Mouse (Mus musculus) thymus, adult 2 months (tissue): ENCODE data around the gene Magt1. TPM values are rescaled to one million over a fixed set of nuclear protein-coding genes. Genes with fewer than 3 reads are reported as not detected.

Experiments
- DNase-seq: peaks from one replicate; pipeline ENCODE4 v3.0.0; 2021
- H3K27ac ChIP-seq: fragments of 200-500 bp; 2 replicates; pipeline ENCODE4 v1.5.1; 2012; ENCODE audit warnings: low read length, control low read depth; ENCODE audit not compliant: control insufficient read depth, insufficient read depth
- H3K27me3 ChIP-seq: fragments of 200-500 bp; 2 replicates; pipeline ENCODE4 v1.6.1; 2012; ENCODE audit warnings: mild to moderate bottlenecking, low read length, moderate library complexity, mixed read lengths; ENCODE audit not compliant: control insufficient read depth, insufficient read depth
- H3K36me3 ChIP-seq: fragments of 200-500 bp; 2 replicates; pipeline ENCODE4 v1.6.1; 2012; ENCODE audit warnings: mild to moderate bottlenecking, low read length, moderate library complexity; ENCODE audit not compliant: control insufficient read depth, insufficient read depth
- H3K4me1 ChIP-seq: fragments of 200-500 bp; replicated peaks from 2 replicates; pipeline ENCODE4 v1.6.1; 2012; ENCODE audit warnings: low read length; ENCODE audit not compliant: control insufficient read depth, insufficient read depth
- H3K4me3 ChIP-seq: fragments of 200-500 bp; 2 replicates; pipeline ENCODE4 v1.5.1; 2012; ENCODE audit warnings: mild to moderate bottlenecking, low read length, control low read depth, moderate library complexity; ENCODE audit not compliant: control insufficient read depth, insufficient read depth
- CTCF ChIP-seq: fragments of 200-500 bp; IDR thresholded peaks from 2 replicates; pipeline ENCODE4 v1.5.1; 2012; ENCODE audit warnings: mild to moderate bottlenecking, control low read depth, low read length, moderate library complexity, borderline replicate concordance; ENCODE audit not compliant: control insufficient read depth, poor library complexity, insufficient read depth; ENCODE audit errors: extremely low read depth
- POLR2A ChIP-seq: fragments of 200-500 bp; IDR thresholded peaks from 2 replicates; pipeline ENCODE4 v1.6.1; 2012; ENCODE audit warnings: mild to moderate bottlenecking, low read length, control low read depth, moderate library complexity; ENCODE audit not compliant: control insufficient read depth, poor library complexity, insufficient read depth; ENCODE audit errors: extremely low read depth
- WGBS: fragments of 180-500 bp; shearing (Covaris S2); methylation state at CpG from one replicate; pipeline ENCODE4 v1.1.7; 2018; 5-methylcytosine and 5-hydroxymethylcytosine counted together
- polyA plus RNA-seq: library from polyadenylated mRNA; depleted of rRNA; stranded (reverse); fragments of >200 nt; gene quantifications from 2 replicates; pipeline ENCODE4 v1.2.3, GENCODE M21; 2012

The Magt1 gene
- polyA plus RNA-seq, 1 experiment, result 6.6 TPM

- Histone ChIP-seq H3K27me3 (no peaks in the 10 kb centered on the region), H3K4me1 (no peaks in the 10 kb centered on the region)
- WGBS, result 100% methylated on average over 2 of the region's 2 CpGs
Measured at GRCm38 (mm10) chrX:105953999-105954398, 57.7 kb downstream of the Magt1 start.

GRCm38 (mm10) chrX:105946357-105946756 lies 65.3 kb downstream of the Magt1 start:
- H3K27ac ChIP-seq, result no peak overlapping the region
- DNase-seq, result no peak
- no peak overlapping the region for H3K4me3 ChIP-seq
- WGBS, result 67% methylated on average over 1 of the region's 1 CpGs
- no peaks in the 10 kb centered on the region for H3K4me1 ChIP-seq
- no peaks in the 10 kb centered on the region for H3K36me3 ChIP-seq
- no peak for TF ChIP-seq POLR2A
- no peak for TF ChIP-seq CTCF
- no peaks in the 10 kb centered on the region for H3K27me3 ChIP-seq

More at GRCm38 (mm10) chrX:105953999-105954398, 57.7 kb downstream of the Magt1 start:
- TF ChIP-seq POLR2A (no peak), CTCF (no peak)
- Histone ChIP-seq H3K4me3 (no peak overlapping the region), H3K27ac (no peak overlapping the region), H3K36me3 (no peaks in the 10 kb centered on the region)
- DNase-seq, result no peak

GRCm38 (mm10) chrX:105939245-105939644 lies 72.5 kb downstream of the Magt1 start:
- H3K4me1 ChIP-seq, result no peaks in the 10 kb centered on the region
- H3K27ac ChIP-seq, result no peak overlapping the region
- no peak overlapping the region for H3K4me3 ChIP-seq
- H3K36me3 ChIP-seq, result no peaks in the 10 kb centered on the region
- 98% methylated on average over 7 of the region's 7 CpGs for WGBS
- H3K27me3 ChIP-seq, result no peaks in the 10 kb centered on the region
- TF ChIP-seq POLR2A (no peak), CTCF (no peak)
- DNase-seq, result no peak

- Histone ChIP-seq H3K27ac (no peak overlapping the region), H3K27me3 (no peaks in the 10 kb centered on the region), H3K36me3 (no peaks in the 10 kb centered on the region), H3K4me1 (no peaks in the 10 kb centered on the region), H3K4me3 (no peak overlapping the region)
- TF ChIP-seq POLR2A, result no peak
- TF ChIP-seq CTCF, result no peak
- no peak for DNase-seq
- 57% methylated on average over 2 of the region's 2 CpGs for WGBS
Measured at GRCm38 (mm10) chrX:105937736-105938135, 74.0 kb downstream of the Magt1 start.

GRCm38 (mm10) chrX:105934341-105934740 lies 77.4 kb downstream of the Magt1 start:
- TF ChIP-seq POLR2A (no peak), CTCF (no peak)
- 87% methylated on average over 5 of the region's 5 CpGs for WGBS

GRCm38 (mm10) chrX:105929478-105930038 lies 82.1 kb downstream of the Magt1 start:
- Histone ChIP-seq H3K36me3 (no peaks in the 10 kb centered on the region), H3K27me3 (no peaks in the 10 kb centered on the region), H3K27ac (no peak overlapping the region), H3K4me1 (peaks cover 10% of the 10 kb centered on the region), H3K4me3 (no peak overlapping the region; the same call in 1 of the 2 replicates)
- no peak for TF ChIP-seq POLR2A
- no peak for TF ChIP-seq CTCF
- 27% methylated on average over 8 of the region's 8 CpGs for WGBS
- no peak for DNase-seq

More at GRCm38 (mm10) chrX:105934341-105934740, 77.4 kb downstream of the Magt1 start:
- no peak overlapping the region for H3K27ac ChIP-seq
- no peaks in the 10 kb centered on the region for H3K4me1 ChIP-seq
- DNase-seq, result no peak
- no peak overlapping the region for H3K4me3 ChIP-seq
- H3K27me3 ChIP-seq, result no peaks in the 10 kb centered on the region
- no peaks in the 10 kb centered on the region for H3K36me3 ChIP-seq

- WGBS, result under 1% methylated on average over 39 of the region's 42 CpGs
- TF ChIP-seq POLR2A (peak; percentile 70), CTCF (no peak)
- peaks cover 10% of the 10 kb centered on the region for H3K4me1 ChIP-seq
- H3K4me3 ChIP-seq, result peak within 1 kb of the TSS; percentile 100
- H3K36me3 ChIP-seq, result no peaks in the 10 kb centered on the region
- peak; percentile 61 for DNase-seq
- H3K27ac ChIP-seq, result peak within 1 kb of the TSS; percentile 94
- no peaks in the 10 kb centered on the region for H3K27me3 ChIP-seq
Measured at GRCm38 (mm10) chrX:105928861-105929477, 82.7 kb downstream of the Magt1 start, which contains the start of gene Atrx. Gene Atrx (minus strand): TSS chrX:105929403.
